In genomic region chr1:135540270-135540669, GRCm38 (mm10) we compare ENCODE assay signal across 8 mouse cellular contexts.
DNase-seq lines count a peak whose midpoint lies in the region; ATAC-seq lines count a peak whose summit lies in the region.

No protein-coding gene starts in this region.

- H3K4me1 ChIP-seq in embryonic facial prominence, embryonic 15.5 days = peaks cover 39% of the 10 kb centered on the region
- peaks cover 31% of the 10 kb centered on the region for H3K4me1 ChIP-seq in limb, embryonic 12.5 days (replicated peaks)
- peaks cover 8% of the 10 kb centered on the region for H3K4me1 ChIP-seq in midbrain, embryonic 15.5 days

- H3K4me2 ChIP-seq in embryonic facial prominence, embryonic 15.5 days (replicated peaks) = no peak overlapping the region
- H3K4me2 ChIP-seq in limb, embryonic 12.5 days = no peak overlapping the region
- no peak overlapping the region for H3K4me2 ChIP-seq in midbrain, embryonic 15.5 days

- 22% methylated on average over 4 of the region's 4 CpGs for WGBS in embryonic facial prominence, embryonic 15.5 days
- WGBS in limb, embryonic 12.5 days = 29% methylated on average over 4 of the region's 4 CpGs
- WGBS in midbrain, embryonic 15.5 days = 24% methylated on average over 4 of the region's 4 CpGs

- peak; percentile 80 for DNase-seq in A20 (ENCODE audit: low read depth, low spot score)
- DNase-seq in adrenal gland, postnatal 4 days (ENCODE audit: low spot score in 2 of 2) = peak; percentile 74 to 78
- DNase-seq in heart, adult 9 months (ENCODE audit: low spot score in 2 of 2) = peak; percentile 75 to 87
- DNase-seq in kidney, adult 8-10 months = peak; percentile 59 to 86
- peak; percentile 74 to 83 for DNase-seq in spleen, postnatal 10 days (ENCODE audit: low spot score in 2 of 2)

- no peak overlapping the region for H3K9ac ChIP-seq in embryonic facial prominence, embryonic 15.5 days
- no peak overlapping the region for H3K9ac ChIP-seq in limb, embryonic 12.5 days (replicated peaks)
- H3K9ac ChIP-seq in midbrain, embryonic 15.5 days = no peak overlapping the region

- H3K27me3 ChIP-seq in embryonic facial prominence, embryonic 15.5 days = no peaks in the 10 kb centered on the region
- H3K27me3 ChIP-seq in limb, embryonic 12.5 days = no peaks in the 10 kb centered on the region
- H3K27me3 ChIP-seq in midbrain, embryonic 15.5 days (replicated peaks) = no peaks in the 10 kb centered on the region

- peak; percentile 66; the same call in 1 of the 2 replicates for ATAC-seq in embryonic facial prominence, embryonic 15.5 days (ENCODE audit: insufficient number of reproducible peaks, low FRiP score, low TSS enrichment, low read depth)
- peak; percentile 71; the same call in 1 of the 2 replicates for ATAC-seq in limb, embryonic 12.5 days (ENCODE audit: insufficient number of reproducible peaks, insufficient read depth, low FRiP score, low TSS enrichment, low read depth)
- peak; percentile 44 for ATAC-seq in midbrain, embryonic 15.5 days (replicated peaks)

- H3K9me3 ChIP-seq in embryonic facial prominence, embryonic 15.5 days (replicated peaks) = no peaks in the 10 kb centered on the region
- H3K9me3 ChIP-seq in limb, embryonic 12.5 days = no peaks in the 10 kb centered on the region
- H3K9me3 ChIP-seq in midbrain, embryonic 15.5 days = no peaks in the 10 kb centered on the region

- no peaks in the 10 kb centered on the region for H3K36me3 ChIP-seq in embryonic facial prominence, embryonic 15.5 days
- 0 out of 2 replicates have a peak, but pooled peaks cover 3% of the 10 kb centered on the region for H3K36me3 ChIP-seq in limb, embryonic 12.5 days
- H3K36me3 ChIP-seq in midbrain, embryonic 15.5 days (replicated peaks) = 0 out of 2 replicates have a peak, but pooled peaks cover 4% of the 10 kb centered on the region

- H3K4me3 ChIP-seq in embryonic facial prominence, embryonic 15.5 days (replicated peaks) = no peak overlapping the region
- H3K4me3 ChIP-seq in limb, embryonic 12.5 days (replicated peaks) = no peak overlapping the region
- H3K4me3 ChIP-seq in midbrain, embryonic 15.5 days = no peak overlapping the region

- no peak overlapping the region for H3K27ac ChIP-seq in embryonic facial prominence, embryonic 15.5 days (replicated peaks)
- H3K27ac ChIP-seq in limb, embryonic 12.5 days = no peak overlapping the region
- H3K27ac ChIP-seq in midbrain, embryonic 15.5 days = peak overlapping the region; percentile 59; the same call in 1 of the 2 replicates
